Mouse (Mus musculus): ENCODE measurements around the gene Sv2c.
A peak's percentile ranks its signal among the peaks of the same experiment; 100 is the strongest.

DNA sequence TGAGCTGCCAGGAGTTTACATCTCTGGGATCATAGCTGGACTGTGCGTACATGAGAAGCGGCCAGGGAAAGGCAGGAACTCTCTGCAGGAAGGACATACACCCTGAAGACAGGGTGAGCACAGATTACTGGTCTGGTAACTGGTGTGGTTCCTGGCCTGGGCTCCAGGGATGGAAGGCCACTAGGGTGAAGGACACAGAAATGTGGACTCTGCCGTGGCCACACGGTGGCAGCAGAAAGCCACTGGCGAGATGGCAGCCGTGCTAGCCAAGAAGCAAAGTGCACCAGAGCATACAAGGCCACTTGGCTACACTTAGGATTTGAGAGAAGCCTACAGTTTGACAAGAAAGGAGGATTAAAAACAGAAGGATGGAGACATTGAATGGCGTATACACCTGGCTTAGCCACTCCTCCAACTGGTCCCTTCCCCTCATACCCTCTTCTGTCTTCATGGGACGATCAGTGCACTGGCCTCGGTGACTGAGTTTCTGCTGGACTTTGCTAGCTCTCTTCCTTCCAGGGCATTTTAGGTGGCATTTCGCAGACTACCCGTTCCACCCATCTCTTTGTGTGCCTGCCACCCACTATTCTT lies 158.9 kb downstream of the Sv2c start:
- TF ChIP-seq CTCF (IDR thresholded peaks at IDR 0.05; ENCODE audit: low read depth) (peak; percentile 98), EP300 (IDR thresholded peaks at IDR 0.05; ENCODE audit: low read depth) (no peak)

All from liver, embryonic 14.5 days (tissue).